Mouse (Mus musculus) embryonic facial prominence, embryonic 10.5 days (tissue): Measurements from ENCODE around the gene Ptdss2. TPM values are rescaled to one million over a fixed set of nuclear protein-coding genes. Genes with fewer than 3 reads are reported as not detected.
A peak's percentile ranks its signal among the peaks of the same experiment; 100 is the strongest.

Experiments used
- DNase-seq: peaks from one replicate; pipeline ENCODE4 v3.0.0-alpha.2; 2017; ENCODE audit warnings: low spot score
- H3K27ac ChIP-seq: fragments of 300-500 bp; sonication (generic); replicated peaks from 2 replicates; pipeline ENCODE4 v1.5.1; 2016; ENCODE audit warnings: mild to moderate bottlenecking
- H3K27me3 ChIP-seq: fragments of 300-500 bp; sonication (generic); replicated peaks from 2 replicates; pipeline ENCODE4 v1.6.1; 2016; ENCODE audit warnings: low read depth, mild to moderate bottlenecking; ENCODE audit not compliant: poor library complexity, severe bottlenecking
- H3K36me3 ChIP-seq: fragments of 300-500 bp; sonication (generic); replicated peaks from 2 replicates; pipeline ENCODE4 v1.6.1; 2016; ENCODE audit warnings: mild to moderate bottlenecking, moderate library complexity
- H3K4me1 ChIP-seq: fragments of 300-500 bp; sonication (generic); 2 replicates; pipeline ENCODE4 v1.6.1; 2016
- H3K4me3 ChIP-seq: fragments of 300-500 bp; sonication (generic); 2 replicates; pipeline ENCODE4 v1.5.1; 2016; ENCODE audit warnings: mild to moderate bottlenecking, moderate library complexity
- H3K9me3 ChIP-seq: fragments of 300-500 bp; sonication (generic); 2 replicates; pipeline ENCODE4 v1.6.1; 2016; ENCODE audit warnings: mild to moderate bottlenecking
- WGBS: fragments of 180-500 bp; shearing (Covaris S2); methylation state at CpG from one replicate; pipeline ENCODE4 v1.1.7; 2016; 5-methylcytosine and 5-hydroxymethylcytosine counted together
- polyA plus RNA-seq: library from polyadenylated mRNA; unstranded; fragments of >200 nt; fragmentation: Nextera tagmentation; extraction: Ambion mirVana; gene quantifications from 2 replicates; pipeline ENCODE4 v1.2.1, GENCODE M21; 2016

Gene Ptdss2
- polyA plus RNA-seq, 1 experiment from 2014 or later = 77.8 TPM

DNA sequence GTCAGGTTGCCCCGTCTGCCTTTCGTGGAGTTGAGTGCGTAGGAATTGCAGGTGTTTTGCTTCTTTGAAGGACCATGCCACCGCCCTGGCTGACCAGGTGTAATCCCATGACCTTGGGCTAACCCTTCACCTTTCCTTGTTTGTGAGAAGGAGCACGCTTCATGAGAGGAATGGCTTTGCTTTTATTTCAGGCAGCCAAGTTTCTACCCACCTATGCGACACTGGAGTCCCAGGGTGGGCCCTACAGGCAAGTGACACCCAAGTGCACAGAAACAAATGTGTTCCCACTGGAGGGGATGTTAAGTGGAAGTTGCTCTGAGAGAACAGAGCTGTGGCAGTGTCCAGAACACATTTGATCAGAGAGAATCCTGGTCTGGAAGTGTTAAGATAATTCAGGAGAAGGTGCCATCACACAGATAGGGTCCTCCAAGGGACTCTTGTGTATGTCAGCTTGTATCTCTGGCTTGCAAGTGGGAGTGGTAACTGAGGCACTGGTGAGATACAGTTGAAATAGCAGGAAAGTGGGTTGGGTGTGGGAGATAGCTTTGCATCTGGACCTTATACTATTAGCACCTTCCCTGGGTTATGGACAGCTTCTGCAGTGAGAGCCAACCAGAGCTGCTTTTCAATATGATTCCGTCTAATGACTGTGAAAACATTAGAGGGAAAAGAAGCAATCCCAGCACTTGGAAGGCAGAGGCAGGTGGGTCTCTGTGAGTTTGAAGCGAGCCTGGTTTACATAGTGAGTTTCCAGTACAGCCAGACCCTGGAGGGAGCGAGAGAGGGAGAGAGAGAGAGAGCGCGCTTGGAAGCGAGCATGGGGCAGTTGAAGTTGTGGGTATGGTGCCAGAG is 9.9 kb downstream of the Ptdss2 start:
- no peak for DNase-seq
- Histone ChIP-seq H3K9me3 (no peaks in the 10 kb centered on the region), H3K36me3 (peaks cover 34% of the 10 kb centered on the region), H3K4me3 (peak overlapping the region; percentile 84), H3K4me1 (peaks cover 22% of the 10 kb centered on the region), H3K27ac (peak overlapping the region; percentile 93), H3K27me3 (no peaks in the 10 kb centered on the region)
- 55% methylated on average over 12 of the region's 12 CpGs for WGBS

DNA sequence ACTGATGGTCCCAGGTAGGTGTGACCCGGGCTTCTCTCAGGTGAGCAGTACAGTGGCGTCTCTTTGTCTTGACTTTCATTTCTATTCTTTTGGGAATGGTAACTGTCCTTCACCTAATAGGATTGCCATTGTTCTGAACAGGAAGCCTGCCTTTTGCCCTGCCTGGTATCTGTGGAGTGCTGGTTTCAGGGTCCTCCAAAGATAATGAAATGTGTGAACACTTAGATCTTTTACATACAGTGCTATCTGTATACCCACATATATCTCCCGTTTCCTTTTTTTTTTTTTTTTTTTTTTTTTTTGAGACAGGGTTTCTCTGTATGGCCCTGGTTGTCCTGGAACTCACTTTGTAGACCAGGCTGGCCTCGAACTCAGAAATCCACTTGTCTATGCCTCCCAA is 19.1 kb downstream of the Ptdss2 start:
- Histone ChIP-seq H3K4me3 (no peak overlapping the region), H3K9me3 (no peaks in the 10 kb centered on the region), H3K27me3 (no peaks in the 10 kb centered on the region), H3K4me1 (no peaks in the 10 kb centered on the region), H3K27ac (no peak overlapping the region), H3K36me3 (peaks cover 91% of the 10 kb centered on the region)
- no peak for DNase-seq
- WGBS = 90% methylated on average over 4 of the region's 4 CpGs

DNA sequence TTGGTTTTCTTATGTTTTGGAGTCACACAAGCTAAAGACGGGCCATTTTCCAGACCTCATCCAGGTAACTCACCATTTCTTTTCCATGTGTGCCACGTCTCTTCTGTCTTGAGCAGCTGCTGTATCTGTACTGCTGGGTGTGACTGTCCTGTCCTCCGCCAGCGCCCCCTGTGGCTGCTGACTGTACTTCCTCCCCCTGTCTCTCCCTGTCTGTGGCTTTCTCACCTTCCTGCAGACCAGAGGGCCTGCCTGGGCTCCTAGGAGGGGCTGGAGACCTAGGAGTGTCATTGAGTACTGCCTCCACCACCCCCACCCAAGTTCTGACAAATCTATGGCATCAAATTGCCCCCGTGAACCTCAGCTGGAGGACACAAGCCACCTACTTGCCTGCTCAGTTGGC is 20.9 kb downstream of the Ptdss2 start:
- peak; percentile 55 for DNase-seq
- H3K36me3 ChIP-seq = peaks cover 91% of the 10 kb centered on the region
- H3K27ac ChIP-seq = no peak overlapping the region
- no peaks in the 10 kb centered on the region for H3K4me1 ChIP-seq
- H3K4me3 ChIP-seq = no peak overlapping the region
- H3K27me3 ChIP-seq = no peaks in the 10 kb centered on the region
- H3K9me3 ChIP-seq = no peaks in the 10 kb centered on the region
- WGBS = 57% methylated on average over 5 of the region's 5 CpGs

DNA sequence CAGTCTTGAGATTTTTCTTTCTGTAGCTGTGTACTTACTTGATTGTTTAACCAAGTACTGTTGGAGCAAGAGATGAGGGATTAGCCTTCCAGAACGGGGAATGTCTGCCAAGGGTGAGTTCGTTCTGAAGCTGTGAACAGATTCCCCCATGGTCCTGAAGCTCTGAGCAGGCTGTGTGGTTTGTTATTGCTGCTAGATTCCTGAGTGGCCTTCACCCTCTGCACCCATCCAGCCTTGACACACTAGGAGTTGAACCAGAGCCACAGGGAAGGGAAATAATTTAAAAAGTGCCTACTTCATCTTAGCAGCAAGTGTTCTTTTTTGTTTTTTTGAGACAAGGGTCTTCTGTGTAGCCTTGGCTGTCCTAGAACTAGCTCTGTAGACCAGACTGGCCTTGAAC is 21.7 kb downstream of the Ptdss2 start:
- WGBS = 87% methylated on average over 2 of the region's 2 CpGs
- Histone ChIP-seq H3K36me3 (peaks cover 91% of the 10 kb centered on the region), H3K27me3 (no peaks in the 10 kb centered on the region), H3K4me1 (no peaks in the 10 kb centered on the region), H3K4me3 (no peak overlapping the region), H3K27ac (no peak overlapping the region), H3K9me3 (no peaks in the 10 kb centered on the region)
- DNase-seq = no peak

DNA sequence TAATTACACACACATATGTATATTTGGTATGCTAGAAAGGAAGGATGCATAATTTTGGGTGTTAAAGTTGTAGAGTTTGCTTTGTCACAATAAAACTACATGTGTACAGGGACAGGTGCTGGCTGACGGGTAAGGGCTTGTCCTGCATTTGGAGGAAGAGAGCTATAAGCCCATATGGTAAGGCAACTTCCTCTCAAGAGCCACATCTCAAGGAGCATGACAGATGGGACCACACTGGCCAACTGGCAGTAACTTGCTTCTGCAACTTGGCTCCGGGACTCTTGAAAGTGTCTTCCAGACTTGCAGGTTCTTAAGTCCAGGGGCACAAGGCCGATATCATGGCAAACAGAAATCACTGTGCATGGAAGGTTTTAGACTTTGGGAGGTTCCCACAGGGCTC is 22.5 kb downstream of the Ptdss2 start:
- no peaks in the 10 kb centered on the region for H3K9me3 ChIP-seq
- no peaks in the 10 kb centered on the region for H3K27me3 ChIP-seq
- H3K4me1 ChIP-seq = no peaks in the 10 kb centered on the region
- no peak overlapping the region for H3K4me3 ChIP-seq
- no peak for DNase-seq
- H3K36me3 ChIP-seq = peaks cover 87% of the 10 kb centered on the region
- H3K27ac ChIP-seq = no peak overlapping the region
- 90% methylated on average over 3 of the region's 3 CpGs for WGBS

DNA sequence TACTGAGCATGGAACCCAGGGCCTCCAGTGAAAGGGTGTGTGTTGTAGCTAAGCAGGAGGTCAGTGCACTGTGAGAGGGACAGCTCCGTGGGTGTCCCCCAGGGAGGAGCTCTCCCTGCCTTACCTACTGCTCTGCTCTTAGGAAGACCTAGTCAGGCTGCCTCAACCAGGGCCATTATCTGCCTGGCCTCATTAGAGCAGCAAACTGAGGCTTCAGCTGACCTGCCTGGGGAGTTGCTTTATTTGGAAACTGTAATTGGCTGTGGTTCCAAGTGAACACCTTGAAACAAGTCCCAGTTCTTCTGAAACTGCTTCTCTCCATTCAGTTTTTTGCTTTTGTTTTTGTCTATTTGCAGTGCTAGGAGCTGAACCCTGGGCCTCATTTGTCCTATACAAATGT is 23.2 kb downstream of the Ptdss2 start:
- Histone ChIP-seq H3K36me3 (peaks cover 81% of the 10 kb centered on the region), H3K4me1 (no peaks in the 10 kb centered on the region)

DNA sequence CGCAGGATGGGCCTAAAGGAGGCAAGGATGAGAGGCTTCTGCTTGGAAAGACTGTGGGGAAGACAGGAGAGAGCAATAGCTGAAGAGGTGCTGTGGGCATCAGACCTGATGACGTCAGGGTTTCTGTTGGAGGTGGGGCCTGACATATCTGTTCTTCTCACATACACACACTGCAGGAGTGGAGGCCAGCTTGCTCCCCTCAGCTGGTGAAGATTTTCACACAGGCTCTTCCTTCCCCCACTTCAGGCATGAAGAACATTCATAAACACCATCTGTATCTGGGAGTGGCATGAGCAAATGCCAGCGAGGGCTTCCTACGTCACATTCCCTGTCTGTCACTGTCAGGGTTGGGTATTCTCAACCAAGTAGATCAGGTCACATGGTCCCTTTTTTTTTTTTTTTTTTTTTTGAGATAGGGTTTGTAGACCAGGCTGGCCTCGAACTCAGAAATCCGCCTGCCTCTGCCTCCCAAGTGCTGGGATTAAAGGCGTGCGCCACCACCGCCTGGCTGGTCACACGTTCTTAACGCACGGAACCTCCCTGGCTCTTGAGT is 23.9 kb downstream of the Ptdss2 start:
- Histone ChIP-seq H3K4me1 (no peaks in the 10 kb centered on the region), H3K9me3 (no peaks in the 10 kb centered on the region), H3K36me3 (peaks cover 83% of the 10 kb centered on the region), H3K27ac (no peak overlapping the region), H3K4me3 (no peak overlapping the region), H3K27me3 (no peaks in the 10 kb centered on the region)
- DNase-seq = no peak
- WGBS = 94% methylated on average over 12 of the region's 12 CpGs

More for the DNA sequence above, 23.2 kb downstream of the Ptdss2 start:
- 69% methylated on average over 1 of the region's 1 CpGs for WGBS
- Histone ChIP-seq H3K9me3 (no peaks in the 10 kb centered on the region), H3K4me3 (no peak overlapping the region), H3K27ac (no peak overlapping the region), H3K27me3 (no peaks in the 10 kb centered on the region)
- no peak for DNase-seq

DNA sequence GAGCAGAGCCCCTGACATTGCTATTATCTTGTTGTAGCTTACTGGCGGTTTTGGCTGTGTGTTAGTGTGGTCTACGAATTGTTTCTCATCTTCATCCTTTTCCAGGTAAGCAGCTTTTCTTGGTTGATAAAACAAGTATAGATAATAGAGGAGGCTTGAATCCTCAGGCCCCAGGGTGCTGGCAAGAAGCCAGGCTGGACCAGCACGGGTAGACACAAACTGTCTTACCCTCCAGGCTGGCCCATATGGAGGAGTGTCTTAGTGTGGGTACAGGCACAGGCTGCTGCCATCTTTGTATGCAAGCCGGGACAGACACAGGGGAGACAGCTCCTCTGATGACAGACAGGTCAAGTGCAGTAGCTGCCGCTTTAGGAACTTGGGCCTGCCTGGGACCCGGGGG is 24.9 kb downstream of the Ptdss2 start:
- no peak overlapping the region for H3K27ac ChIP-seq
- H3K27me3 ChIP-seq = no peaks in the 10 kb centered on the region
- no peak overlapping the region for H3K4me3 ChIP-seq
- no peaks in the 10 kb centered on the region for H3K4me1 ChIP-seq
- WGBS = 87% methylated on average over 6 of the region's 6 CpGs
- no peaks in the 10 kb centered on the region for H3K9me3 ChIP-seq
- H3K36me3 ChIP-seq = peaks cover 87% of the 10 kb centered on the region
- DNase-seq = no peak

DNA sequence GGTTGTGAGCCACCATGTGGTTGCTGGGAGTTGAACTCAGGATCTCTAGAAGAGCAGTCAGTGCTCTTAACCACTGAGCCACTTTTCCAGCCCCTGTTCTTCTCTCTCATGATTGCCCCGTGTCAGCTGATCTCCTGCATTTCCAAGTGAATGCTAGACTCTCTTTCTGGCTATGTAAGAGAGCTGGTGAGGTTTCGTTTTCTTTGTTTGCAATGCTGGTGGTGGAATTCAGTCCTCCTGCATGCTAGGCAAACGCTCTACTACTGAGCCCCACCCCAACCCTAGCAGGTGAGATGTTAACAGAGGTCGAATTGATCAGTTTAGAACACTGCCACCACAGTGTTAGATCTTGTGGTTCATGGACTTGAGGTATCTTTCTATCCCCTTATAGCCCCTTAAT is 26.5 kb downstream of the Ptdss2 start:
- Histone ChIP-seq H3K36me3 (peaks cover 88% of the 10 kb centered on the region), H3K4me1 (no peaks in the 10 kb centered on the region), H3K27me3 (no peaks in the 10 kb centered on the region), H3K9me3 (no peaks in the 10 kb centered on the region), H3K4me3 (no peak overlapping the region), H3K27ac (no peak overlapping the region)
- 78% methylated on average over 4 of the region's 4 CpGs for whole genome bisulfite sequencing
- DNase-seq = no peak

DNA sequence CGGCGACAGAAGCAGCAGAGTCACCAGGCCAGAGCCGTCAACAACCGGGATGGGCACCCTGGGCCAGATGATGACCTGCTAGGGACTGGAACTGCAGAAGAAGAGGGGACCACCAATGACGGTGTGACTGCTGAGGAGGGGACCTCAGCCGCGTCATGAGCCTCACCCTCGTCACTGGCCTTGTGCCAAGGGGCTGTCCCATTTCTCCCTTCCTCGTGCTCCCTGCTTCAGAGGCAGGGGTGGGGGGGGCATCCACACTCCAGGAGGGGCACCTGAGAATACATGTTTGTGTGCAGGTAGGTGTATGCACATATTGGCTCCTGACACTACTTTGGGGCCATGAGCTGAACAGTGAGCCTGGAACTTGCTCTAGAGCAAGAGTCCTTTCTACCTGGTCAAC is 33.2 kb downstream of the Ptdss2 start:
- Histone ChIP-seq H3K9me3 (no peaks in the 10 kb centered on the region), H3K36me3 (peaks cover 88% of the 10 kb centered on the region), H3K4me1 (no peaks in the 10 kb centered on the region), H3K4me3 (no peak overlapping the region), H3K27me3 (no peaks in the 10 kb centered on the region), H3K27ac (no peak overlapping the region)
- 95% methylated on average over 9 of the region's 9 CpGs for WGBS
- no peak for DNase-seq

DNA sequence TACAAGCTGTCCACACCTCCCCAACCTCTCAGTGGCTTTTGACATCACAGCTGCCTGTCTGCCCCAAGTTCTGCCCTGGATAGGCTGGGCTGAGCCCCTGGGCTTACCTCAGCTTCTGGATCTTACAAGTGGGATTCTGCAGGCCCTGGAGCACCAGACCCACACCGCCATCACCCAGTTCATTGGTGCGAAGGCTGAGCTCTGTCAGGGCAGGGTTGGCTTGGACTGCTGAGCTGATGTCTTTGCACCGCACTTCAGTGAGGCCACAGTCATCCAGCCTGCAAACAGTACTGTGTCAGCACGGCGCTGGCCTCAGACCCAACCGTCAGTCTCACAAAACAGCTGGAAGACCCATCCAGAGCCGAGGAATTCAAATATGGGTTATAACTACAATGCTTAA is 42.2 kb downstream of the Ptdss2 start:
- Histone ChIP-seq H3K27me3 (no peaks in the 10 kb centered on the region), H3K27ac (no peak overlapping the region), H3K36me3 (peaks cover 71% of the 10 kb centered on the region), H3K9me3 (no peaks in the 10 kb centered on the region), H3K4me1 (peaks cover 24% of the 10 kb centered on the region), H3K4me3 (no peak overlapping the region)
- 94% methylated on average over 7 of the region's 7 CpGs for WGBS
- DNase-seq = no peak

DNA sequence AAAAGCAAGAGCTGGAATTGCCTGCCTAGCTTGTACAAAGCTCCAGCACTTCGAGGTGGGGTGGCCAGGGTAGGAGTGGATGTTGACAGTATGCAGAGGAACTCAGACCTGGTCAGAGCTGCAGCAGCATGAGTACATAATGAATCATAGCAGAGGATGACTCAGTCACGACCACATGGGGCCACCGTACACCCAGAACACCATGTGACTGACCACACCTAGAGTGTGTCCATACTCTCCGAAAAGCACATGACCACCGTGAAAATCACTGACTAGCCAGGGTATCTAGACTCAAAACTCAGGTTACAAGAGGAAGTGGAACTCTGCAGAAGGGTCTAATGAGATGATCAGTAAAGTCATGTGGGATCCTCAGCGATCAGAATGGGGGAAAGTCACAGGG is 42.7 kb downstream of the Ptdss2 start:
- no peak for DNase-seq
- Histone ChIP-seq H3K4me3 (no peak overlapping the region), H3K27ac (no peak overlapping the region), H3K4me1 (peaks cover 24% of the 10 kb centered on the region), H3K36me3 (peaks cover 67% of the 10 kb centered on the region), H3K27me3 (no peaks in the 10 kb centered on the region), H3K9me3 (no peaks in the 10 kb centered on the region)
- 89% methylated on average over 6 of the region's 6 CpGs for WGBS

DNA sequence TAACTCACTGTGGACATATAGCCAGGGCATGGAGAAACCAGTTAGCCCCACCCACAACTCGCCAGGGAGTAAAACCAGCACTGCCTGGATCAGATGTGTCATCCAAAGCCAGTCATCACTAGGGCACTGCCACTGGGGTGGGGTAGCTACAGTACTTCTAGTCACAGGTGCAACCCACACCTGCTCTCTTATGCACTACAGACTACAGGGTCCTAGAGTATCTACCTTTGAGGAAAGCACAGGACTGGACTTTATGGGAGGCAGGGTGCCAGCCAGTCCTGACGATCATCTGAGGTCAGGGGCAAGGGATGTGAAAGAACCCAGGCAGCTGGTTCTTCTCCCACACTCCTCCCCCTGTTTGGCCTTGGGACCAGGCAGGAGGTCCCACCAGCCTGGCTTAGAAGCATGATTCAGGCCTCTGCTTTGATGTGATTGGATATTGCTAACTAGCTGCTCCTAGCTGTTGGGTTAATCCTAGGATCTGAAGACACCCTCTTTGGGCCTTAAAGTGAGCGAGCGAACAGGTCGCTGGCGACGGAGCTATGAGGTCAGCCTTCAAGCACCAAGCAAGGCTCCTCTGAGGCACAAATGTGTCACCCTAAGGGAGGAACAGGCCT is 45.8 kb downstream of the Ptdss2 start:
- peak; percentile 20 for DNase-seq
- Histone ChIP-seq H3K27me3 (no peaks in the 10 kb centered on the region), H3K9me3 (no peaks in the 10 kb centered on the region), H3K27ac (peak overlapping the region; percentile 75), H3K4me3 (peak overlapping the region; percentile 58), H3K4me1 (peaks cover 31% of the 10 kb centered on the region), H3K36me3 (peaks cover 35% of the 10 kb centered on the region)
- 20% methylated on average over 7 of the region's 7 CpGs for WGBS
